Mouse (Mus musculus): ENCODE results near the gene Pnmal1. TPM values are rescaled to one million over a fixed set of nuclear protein-coding genes. Genes with fewer than 3 reads are reported as not detected.

Pnmal1 gene
- polyA plus RNA-seq, 1 experiment from 2014 or later = 0.15 TPM

- peaks cover 76% of the 10 kb centered on the region for H3K4me1 ChIP-seq
These were observed 32.4 kb downstream of the Pnmal1 start for GRCm38 (mm10) chr7:16991681-16992450.

GRCm38 (mm10) chr7:16992451-16992807, 33.0 kb downstream of the Pnmal1 start, which contains the start of gene Ccdc8:
Gene Ccdc8, plus strand, starts transcription at chr7:16992708.
- peak within 1 kb of the TSS; percentile 77 for H3K4me3 ChIP-seq
- peak within 1 kb of the TSS; percentile 94 for H3K4me2 ChIP-seq
- H3K36me3 ChIP-seq = peaks cover 22% of the 10 kb centered on the region
- H3K4me1 ChIP-seq = peaks cover 78% of the 10 kb centered on the region
- 92% methylated on average over 5 of the region's 5 CpGs for WGBS
- no peak for ATAC-seq (ENCODE audit: extremely low read depth, insufficient number of reproducible peaks, low FRiP score, low TSS enrichment)
- no peaks in the 10 kb centered on the region for H3K9me3 ChIP-seq
- H3K27ac ChIP-seq (replicated peaks) = peak within 1 kb of the TSS; percentile 95
- H3K27me3 ChIP-seq (replicated peaks) = no peaks in the 10 kb centered on the region
- peak within 1 kb of the TSS; percentile 95 for H3K9ac ChIP-seq

More at GRCm38 (mm10) chr7:16991681-16992450, 32.4 kb downstream of the Pnmal1 start:
- peak; percentile 47; the same call in 1 of the 2 replicates for ATAC-seq (ENCODE audit: extremely low read depth, insufficient number of reproducible peaks, low FRiP score, low TSS enrichment)
- WGBS = 50% methylated on average over 18 of the region's 18 CpGs
- Histone ChIP-seq H3K9ac (peak overlapping the region; percentile 72), H3K36me3 (peaks cover 16% of the 10 kb centered on the region), H3K27me3 (replicated peaks) (no peaks in the 10 kb centered on the region), H3K9me3 (no peaks in the 10 kb centered on the region), H3K4me2 (peak overlapping the region; percentile 48), H3K4me3 (peak overlapping the region; percentile 10; the same call in 1 of the 2 replicates), H3K27ac (replicated peaks) (peak overlapping the region; percentile 90)

- peak overlapping the region; percentile 95 for H3K9ac ChIP-seq
- H3K27me3 ChIP-seq (replicated peaks) = no peaks in the 10 kb centered on the region
- under 1% methylated on average over 27 of the region's 27 CpGs for WGBS
- peak overlapping the region; percentile 77 for H3K4me3 ChIP-seq
- H3K4me1 ChIP-seq = peaks cover 80% of the 10 kb centered on the region
- peak overlapping the region; percentile 94 for H3K4me2 ChIP-seq
- peak; percentile 85 for ATAC-seq (ENCODE audit: extremely low read depth, insufficient number of reproducible peaks, low FRiP score, low TSS enrichment)
- H3K9me3 ChIP-seq = no peaks in the 10 kb centered on the region
- H3K27ac ChIP-seq (replicated peaks) = peak overlapping the region; percentile 95
- H3K36me3 ChIP-seq = peaks cover 36% of the 10 kb centered on the region
These were observed 34.3 kb downstream of the Pnmal1 start for GRCm38 (mm10) chr7:16993651-16994399.

- peak overlapping the region; percentile 95 for H3K27ac ChIP-seq (replicated peaks)
- peak overlapping the region; percentile 77 for H3K4me3 ChIP-seq
- no peaks in the 10 kb centered on the region for H3K9me3 ChIP-seq
- 1% methylated on average over 20 of the region's 20 CpGs for WGBS
- peak overlapping the region; percentile 94 for H3K4me2 ChIP-seq
- no peak for ATAC-seq (ENCODE audit: extremely low read depth, insufficient number of reproducible peaks, low FRiP score, low TSS enrichment)
- peaks cover 41% of the 10 kb centered on the region for H3K36me3 ChIP-seq
- H3K4me1 ChIP-seq = peaks cover 85% of the 10 kb centered on the region
- H3K9ac ChIP-seq = peak overlapping the region; percentile 95
- H3K27me3 ChIP-seq (replicated peaks) = no peaks in the 10 kb centered on the region
These were observed 34.9 kb downstream of the Pnmal1 start for GRCm38 (mm10) chr7:16994400-16994799.

DNA sequence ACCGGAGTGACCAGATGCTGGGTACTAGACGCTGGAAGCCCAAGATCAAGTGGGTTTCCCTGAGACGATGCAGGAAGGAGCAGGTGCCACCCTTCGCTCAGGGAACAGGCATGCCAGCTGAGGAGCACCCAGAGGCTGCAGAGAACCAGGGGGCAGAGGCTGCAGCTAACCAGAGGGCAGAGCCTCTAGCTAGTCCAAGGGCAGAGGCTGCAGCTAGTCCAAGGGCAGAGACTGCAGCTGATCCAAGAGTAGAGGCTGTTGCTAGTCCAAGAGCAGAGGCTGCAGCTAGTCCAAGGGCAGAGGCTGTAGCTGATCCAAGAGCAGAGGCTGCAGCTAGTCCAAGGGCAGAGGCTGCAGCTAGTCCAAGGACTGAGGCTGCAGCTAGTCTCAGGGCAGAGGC, 35.9 kb downstream of the Pnmal1 start:
- Histone ChIP-seq H3K27me3 (replicated peaks) (no peaks in the 10 kb centered on the region), H3K9me3 (no peaks in the 10 kb centered on the region), H3K36me3 (peaks cover 49% of the 10 kb centered on the region), H3K27ac (replicated peaks) (peak overlapping the region; percentile 95), H3K9ac (peak overlapping the region; percentile 95), H3K4me3 (peak overlapping the region; percentile 77), H3K4me1 (peaks cover 78% of the 10 kb centered on the region), H3K4me2 (peak overlapping the region; percentile 94)
- WGBS = 75% methylated on average over 4 of the region's 4 CpGs
- no peak for ATAC-seq (ENCODE audit: extremely low read depth, insufficient number of reproducible peaks, low FRiP score, low TSS enrichment)

- H3K27me3 ChIP-seq (replicated peaks) = no peaks in the 10 kb centered on the region
- H3K9me3 ChIP-seq = no peaks in the 10 kb centered on the region
- no peak overlapping the region for H3K4me2 ChIP-seq
- no peak overlapping the region for H3K9ac ChIP-seq
- H3K4me3 ChIP-seq = no peak overlapping the region
- WGBS = 35% methylated on average over 4 of the region's 4 CpGs
- 0 out of 2 replicates have a peak, but pooled peaks have one; percentile 6 for ATAC-seq (ENCODE audit: extremely low read depth, insufficient number of reproducible peaks, low FRiP score, low TSS enrichment)
- H3K27ac ChIP-seq (replicated peaks) = peak overlapping the region; percentile 33
- peaks cover 56% of the 10 kb centered on the region for H3K4me1 ChIP-seq
- peaks cover 82% of the 10 kb centered on the region for H3K36me3 ChIP-seq
These were observed 39.8 kb downstream of the Pnmal1 start for GRCm38 (mm10) chr7:16999233-16999632.

- Histone ChIP-seq H3K4me3 (no peak overlapping the region), H3K4me1 (peaks cover 54% of the 10 kb centered on the region), H3K4me2 (no peak overlapping the region), H3K27ac (replicated peaks) (peak overlapping the region; percentile 33), H3K9me3 (no peaks in the 10 kb centered on the region), H3K9ac (no peak overlapping the region), H3K36me3 (peaks cover 86% of the 10 kb centered on the region), H3K27me3 (replicated peaks) (no peaks in the 10 kb centered on the region)
- 0 out of 2 replicates have a peak, but pooled peaks have one; percentile 5 for ATAC-seq (ENCODE audit: extremely low read depth, insufficient number of reproducible peaks, low FRiP score, low TSS enrichment)
- WGBS = 30% methylated on average over 4 of the region's 4 CpGs
These were observed 40.2 kb downstream of the Pnmal1 start for GRCm38 (mm10) chr7:16999650-17000049.

DNA sequence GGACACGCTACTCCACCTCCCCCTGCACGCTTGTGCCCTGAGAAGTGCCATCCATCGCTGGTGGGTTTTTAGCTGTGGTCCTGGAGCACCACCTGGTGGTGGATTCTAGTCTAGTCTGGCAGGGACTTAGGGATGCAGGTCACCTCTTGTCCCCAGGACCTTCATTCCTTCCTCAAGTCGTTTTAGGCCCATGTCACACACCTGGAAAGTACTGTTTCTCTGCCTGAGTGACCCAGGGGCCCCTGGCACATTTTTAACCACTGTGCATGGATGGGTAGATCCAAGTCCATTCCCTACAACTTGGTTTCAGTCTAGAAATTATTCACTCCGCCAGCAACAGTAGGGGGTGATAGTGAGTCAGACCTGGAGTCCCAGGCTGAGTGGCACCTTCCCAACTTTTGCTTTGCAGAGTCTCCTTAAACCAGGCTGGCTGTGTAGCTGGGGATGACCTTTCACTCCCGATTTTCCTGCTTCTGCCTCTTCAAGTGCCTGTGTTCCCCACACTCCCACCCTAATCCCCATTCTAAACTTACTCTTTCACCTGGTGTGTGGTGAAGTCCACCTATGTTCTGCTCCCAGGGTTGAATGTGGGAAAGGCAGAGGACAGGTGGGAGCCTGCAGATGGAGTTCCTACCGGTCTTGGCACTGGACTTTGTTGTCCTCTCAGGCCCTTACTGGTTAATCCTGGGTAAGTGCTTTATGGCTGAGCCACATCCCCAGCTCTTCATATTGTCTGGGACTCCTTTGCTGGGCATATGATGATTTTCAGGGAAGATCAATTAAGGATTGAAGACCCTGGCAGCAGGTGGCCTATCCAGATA, 43.1 kb downstream of the Pnmal1 start:
- Histone ChIP-seq H3K4me1 (peaks cover 25% of the 10 kb centered on the region), H3K4me2 (no peak overlapping the region), H3K9me3 (no peaks in the 10 kb centered on the region), H3K27ac (replicated peaks) (no peak overlapping the region; the same call in 1 of the 2 replicates), H3K4me3 (no peak overlapping the region), H3K36me3 (peaks cover 92% of the 10 kb centered on the region), H3K27me3 (replicated peaks) (no peaks in the 10 kb centered on the region), H3K9ac (no peak overlapping the region)
- 15% methylated on average over 7 of the region's 7 CpGs for WGBS
- no peak for ATAC-seq (ENCODE audit: extremely low read depth, insufficient number of reproducible peaks, low FRiP score, low TSS enrichment)

- no peaks in the 10 kb centered on the region for H3K9me3 ChIP-seq
- H3K4me2 ChIP-seq = no peak overlapping the region
- H3K4me3 ChIP-seq = no peak overlapping the region
- 0 out of 2 replicates have a peak overlapping the region, but pooled peaks have one; percentile 1 for H3K9ac ChIP-seq
- H3K27ac ChIP-seq (replicated peaks) = no peak overlapping the region
- peaks cover 92% of the 10 kb centered on the region for H3K36me3 ChIP-seq
- no peak for ATAC-seq (ENCODE audit: extremely low read depth, insufficient number of reproducible peaks, low FRiP score, low TSS enrichment)
- 79% methylated on average over 7 of the region's 7 CpGs for WGBS
- peaks cover 17% of the 10 kb centered on the region for H3K4me1 ChIP-seq
- H3K27me3 ChIP-seq (replicated peaks) = no peaks in the 10 kb centered on the region
These were observed 43.9 kb downstream of the Pnmal1 start for GRCm38 (mm10) chr7:17003230-17003960.

- ATAC-seq (ENCODE audit: extremely low read depth, insufficient number of reproducible peaks, low FRiP score, low TSS enrichment) = no peak
- Histone ChIP-seq H3K4me3 (no peak overlapping the region), H3K4me1 (0 out of 2 replicates have a peak, but pooled peaks cover 5% of the 10 kb centered on the region), H3K9me3 (no peaks in the 10 kb centered on the region), H3K4me2 (no peak overlapping the region), H3K27ac (replicated peaks) (no peak overlapping the region), H3K9ac (no peak overlapping the region), H3K36me3 (peaks cover 94% of the 10 kb centered on the region), H3K27me3 (replicated peaks) (no peaks in the 10 kb centered on the region)
- 81% methylated on average over 7 of the region's 7 CpGs for WGBS
These were observed 45.2 kb downstream of the Pnmal1 start for GRCm38 (mm10) chr7:17004716-17005115.

All from heart, embryonic 13.5 days (tissue).